Mouse (Mus musculus): ENCODE measurements around the gene Pkp4.

GRCm38 (mm10) chr2:59348585-59348984 lies 187.9 kb downstream of the Pkp4 start:
- no peak for TF ChIP-seq CTCF (IDR thresholded peaks at IDR 0.05; ENCODE audit: low read depth, low read length)
- TF ChIP-seq POLR2A (IDR thresholded peaks at IDR 0.05; ENCODE audit: extremely low read depth, insufficient read depth, low read length): no peak

All from liver, adult 2 months (tissue).